In the genomic region with DNA sequence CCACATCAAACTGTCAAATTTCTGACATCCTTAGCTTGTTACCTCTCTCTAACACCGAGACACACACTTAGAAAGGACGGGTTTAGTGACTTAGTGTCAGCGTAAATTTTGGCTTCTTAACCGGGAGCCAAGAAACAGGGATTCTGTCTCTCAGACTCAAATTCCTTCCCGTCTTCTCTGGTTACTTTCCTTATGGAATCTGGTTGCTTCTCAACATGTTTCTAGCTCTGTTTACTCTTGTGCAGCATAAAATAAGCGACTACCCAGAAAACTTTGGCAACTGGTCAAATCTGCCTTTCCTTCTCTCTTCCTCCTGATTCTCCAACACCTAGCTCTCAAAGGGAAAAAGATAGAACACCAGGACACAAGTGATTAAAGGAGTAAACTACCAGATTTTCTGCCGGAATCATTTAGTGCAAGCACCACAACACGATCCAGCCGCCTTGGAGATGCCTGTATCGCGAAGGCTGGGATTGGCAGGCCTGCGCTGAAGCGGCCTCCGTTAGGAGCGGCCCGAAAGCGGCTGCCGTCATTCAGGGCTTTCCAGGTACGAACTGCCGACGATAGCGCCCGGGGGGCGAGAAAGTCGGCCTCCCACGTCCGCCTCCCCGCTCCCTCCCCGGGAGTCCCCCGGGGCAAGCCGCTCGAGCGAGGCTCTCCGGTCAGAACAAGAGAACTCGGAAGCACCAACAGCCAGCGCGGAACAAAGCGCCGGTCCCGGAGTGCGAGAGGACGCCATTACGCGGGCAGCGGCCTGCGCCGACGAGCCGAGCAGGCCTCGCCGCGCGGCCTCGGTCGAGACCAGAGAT, we compare ENCODE assay signal across 8 mouse cellular contexts. TPM values are rescaled to one million over a fixed set of nuclear protein-coding genes. Genes with fewer than 3 reads are reported as not detected.
DNase-seq lines count a peak whose midpoint lies in the region; ATAC-seq lines count a peak whose summit lies in the region.

No protein-coding gene starts in this region.

- peak; percentile 62 for ATAC-seq in kidney, embryonic 16.5 days (ENCODE audit: low FRiP score, low TSS enrichment)
- peak; percentile 74 for ATAC-seq in embryonic facial prominence, embryonic 15.5 days (ENCODE audit: insufficient number of reproducible peaks, low FRiP score, low TSS enrichment, low read depth)
- ATAC-seq in intestine, embryonic 14.5 days (replicated peaks; ENCODE audit: low FRiP score, low TSS enrichment, low read depth), result peak; percentile 65
- peak; percentile 83 for ATAC-seq in midbrain, embryonic 13.5 days
- ATAC-seq in megakaryocyte-erythroid progenitor cell, adult 5-6 weeks (replicated peaks; ENCODE audit: low FRiP score, low TSS enrichment, poor library complexity, severe bottlenecking), result no peak

- under 1% methylated on average over 55 of the region's 55 CpGs for WGBS in kidney, embryonic 16.5 days
- under 1% methylated on average over 55 of the region's 55 CpGs for WGBS in embryonic facial prominence, embryonic 15.5 days
- WGBS in intestine, embryonic 14.5 days, result 1% methylated on average over 55 of the region's 55 CpGs
- WGBS in midbrain, embryonic 13.5 days, result under 1% methylated on average over 55 of the region's 55 CpGs

- peak overlapping the region; percentile 100 for H3K4me3 ChIP-seq in kidney, embryonic 16.5 days (ENCODE audit: low read length)
- H3K4me3 ChIP-seq in embryonic facial prominence, embryonic 15.5 days (replicated peaks), result peak overlapping the region; percentile 79
- H3K4me3 ChIP-seq in intestine, embryonic 14.5 days (ENCODE audit: low read depth, low read length), result peak overlapping the region; percentile 100
- peak overlapping the region; percentile 95 for H3K4me3 ChIP-seq in midbrain, embryonic 13.5 days (replicated peaks)

- no peaks in the 10 kb centered on the region for H3K36me3 ChIP-seq in kidney, embryonic 16.5 days (ENCODE audit: insufficient read depth, low read length)
- H3K36me3 ChIP-seq in embryonic facial prominence, embryonic 15.5 days, result no peaks in the 10 kb centered on the region
- H3K36me3 ChIP-seq in intestine, embryonic 14.5 days (ENCODE audit: control insufficient read depth, insufficient read depth, low read length), result peaks cover 10% of the 10 kb centered on the region; the same call in 1 of the 2 replicates
- no peaks in the 10 kb centered on the region for H3K36me3 ChIP-seq in midbrain, embryonic 13.5 days

- peak overlapping the region; percentile 93 for H3K27ac ChIP-seq in kidney, embryonic 16.5 days (ENCODE audit: low read length)
- peak overlapping the region; percentile 96 for H3K27ac ChIP-seq in embryonic facial prominence, embryonic 15.5 days (replicated peaks)
- H3K27ac ChIP-seq in intestine, embryonic 14.5 days (ENCODE audit: low read depth), result peak overlapping the region; percentile 96
- H3K27ac ChIP-seq in midbrain, embryonic 13.5 days, result peak overlapping the region; percentile 94

- no peak for DNase-seq in kidney, postnatal 25 days
- DNase-seq in NIH3T3 (ENCODE audit: low read depth), result peak; percentile 52
- DNase-seq in intestine, embryonic 14.5 days (ENCODE audit: low spot score), result no peak
- no peak for DNase-seq in left cerebral cortex, adult 8-10 months (ENCODE audit: low spot score in 2 of 2)

- peaks cover 14% of the 10 kb centered on the region for H3K4me1 ChIP-seq in kidney, embryonic 16.5 days (ENCODE audit: insufficient read depth, low read length)
- 0 out of 2 replicates have a peak, but pooled peaks cover 5% of the 10 kb centered on the region for H3K4me1 ChIP-seq in embryonic facial prominence, embryonic 15.5 days
- H3K4me1 ChIP-seq in intestine, embryonic 14.5 days (replicated peaks; ENCODE audit: control insufficient read depth, insufficient read depth, low read length), result peaks cover 6% of the 10 kb centered on the region; the same call in 1 of the 2 replicates
- H3K4me1 ChIP-seq in midbrain, embryonic 13.5 days (replicated peaks), result peaks cover 13% of the 10 kb centered on the region

- no peaks in the 10 kb centered on the region for H3K27me3 ChIP-seq in kidney, embryonic 16.5 days (ENCODE audit: insufficient read depth, low read length)
- no peaks in the 10 kb centered on the region for H3K27me3 ChIP-seq in embryonic facial prominence, embryonic 15.5 days
- no peaks in the 10 kb centered on the region for H3K27me3 ChIP-seq in intestine, embryonic 14.5 days (replicated peaks; ENCODE audit: control insufficient read depth, insufficient read depth, low read length)
- H3K27me3 ChIP-seq in midbrain, embryonic 13.5 days, result no peaks in the 10 kb centered on the region

- H3K4me2 ChIP-seq in kidney, embryonic 16.5 days (replicated peaks; ENCODE audit: low read depth, low read length), result peak overlapping the region; percentile 82
- peak overlapping the region; percentile 54 for H3K4me2 ChIP-seq in embryonic facial prominence, embryonic 15.5 days (replicated peaks)
- H3K4me2 ChIP-seq in intestine, embryonic 14.5 days (ENCODE audit: low read length), result peak overlapping the region; percentile 71
- peak overlapping the region; percentile 78 for H3K4me2 ChIP-seq in midbrain, embryonic 13.5 days (replicated peaks)

- H3K9me3 ChIP-seq in kidney, embryonic 16.5 days (ENCODE audit: low read length), result no peaks in the 10 kb centered on the region
- H3K9me3 ChIP-seq in embryonic facial prominence, embryonic 15.5 days (replicated peaks), result no peaks in the 10 kb centered on the region
- H3K9me3 ChIP-seq in intestine, embryonic 14.5 days (ENCODE audit: control insufficient read depth, low read length), result no peaks in the 10 kb centered on the region
- no peaks in the 10 kb centered on the region for H3K9me3 ChIP-seq in midbrain, embryonic 13.5 days

- peak overlapping the region; percentile 99 for H3K9ac ChIP-seq in kidney, embryonic 16.5 days (replicated peaks; ENCODE audit: low read length)
- H3K9ac ChIP-seq in embryonic facial prominence, embryonic 15.5 days, result peak overlapping the region; percentile 98
- H3K9ac ChIP-seq in intestine, embryonic 14.5 days (ENCODE audit: low read length), result peak overlapping the region; percentile 100
- peak overlapping the region; percentile 98 for H3K9ac ChIP-seq in midbrain, embryonic 13.5 days (replicated peaks)

RNA-seq across cellular contexts. Expression of a gene that starts 0.6 kb away (rescaled TPM):
- polyA plus RNA-seq in kidney, embryonic 16.5 days (2015; fragmentation: Nextera tagmentation; extraction: Ambion mirVana), result 284 and 299 TPM in 2 replicates
- 270 and 288 TPM in 2 replicates for polyA plus RNA-seq in embryonic facial prominence, embryonic 15.5 days (2015; fragmentation: Nextera tagmentation; extraction: Ambion mirVana)
- 293 and 313 TPM in 2 replicates for polyA plus RNA-seq in intestine, embryonic 14.5 days (2014; fragmentation: Nextera tagmentation; extraction: Ambion mirVana)
- 342 and 394 TPM in 2 replicates for polyA plus RNA-seq in midbrain, embryonic 13.5 days (2015; fragmentation: Nextera tagmentation; extraction: Ambion mirVana)
- total RNA-seq in left cerebral cortex, adult 8-10 months (2022), result 100 to 1,000 TPM; 146 to 166 (median 156) TPM
- 192 and 240 TPM in 2 replicates for total RNA-seq in megakaryocyte-erythroid progenitor cell, adult 5-6 weeks (2014; fragmentation: Nextera tagmentation)
- 311 and 350 TPM in 2 replicates for total RNA-seq in megakaryocyte-erythroid progenitor cell, adult 5-6 weeks (2017)

RNA-seq across cellular contexts. Expression of a gene that starts 25.9 kb away (rescaled TPM):
- 15.3 and 16.5 TPM in 2 replicates for polyA plus RNA-seq in kidney, embryonic 16.5 days (2015; fragmentation: Nextera tagmentation; extraction: Ambion mirVana)
- 18.4 and 18.9 TPM in 2 replicates for polyA plus RNA-seq in embryonic facial prominence, embryonic 15.5 days (2015; fragmentation: Nextera tagmentation; extraction: Ambion mirVana)
- polyA plus RNA-seq in intestine, embryonic 14.5 days (2014; fragmentation: Nextera tagmentation; extraction: Ambion mirVana), result 16.2 and 19.8 TPM in 2 replicates
- 33.1 and 35.2 TPM in 2 replicates for polyA plus RNA-seq in midbrain, embryonic 13.5 days (2015; fragmentation: Nextera tagmentation; extraction: Ambion mirVana)
- total RNA-seq in left cerebral cortex, adult 8-10 months (2022), result 10 to 100 TPM; 30.8 to 36.5 (median 34.7) TPM
- 10.8 and 15.6 TPM in 2 replicates for total RNA-seq in megakaryocyte-erythroid progenitor cell, adult 5-6 weeks (2014; fragmentation: Nextera tagmentation)
- 15.7 and 29.5 TPM in 2 replicates for total RNA-seq in megakaryocyte-erythroid progenitor cell, adult 5-6 weeks (2017)
